Mouse (Mus musculus): ENCODE data around the gene Apoo. TPM values are rescaled to one million over a fixed set of nuclear protein-coding genes. Genes with fewer than 3 reads are reported as not detected.
A peak's percentile ranks its signal among the peaks of the same experiment; 100 is the strongest.
"Not testable (repeated sequence)": the region's sequence is repeated elsewhere in the genome, so short reads cannot be mapped to it uniquely, and the experiment has no call there.

Apoo gene
- polyA plus RNA-seq (2014; fragmentation: Nextera tagmentation; extraction: Ambion mirVana): 120 and 147 TPM in 2 replicates

- H3K9ac ChIP-seq (ENCODE audit: low read length): peak within 1 kb of the TSS; percentile 61
- DNase-seq (ENCODE audit: low spot score): peak; percentile 97
- H3K27ac ChIP-seq (ENCODE audit: low read depth, low read length): peak within 1 kb of the TSS; percentile 33; the same call in 1 of the 2 replicates
- peak within 1 kb of the TSS; percentile 48 for H3K4me2 ChIP-seq (ENCODE audit: low read length)
- WGBS: 22% methylated on average over 46 of the region's 46 CpGs
- ATAC-seq: peak; percentile 98
- H3K4me3 ChIP-seq (ENCODE audit: low read depth, low read length): peak within 1 kb of the TSS; percentile 48
- H3K36me3 ChIP-seq (ENCODE audit: control insufficient read depth, insufficient read depth, low read length): no peaks in the 10 kb centered on the region
- H3K9me3 ChIP-seq (replicated peaks; ENCODE audit: control insufficient read depth, low read length): no peaks in the 10 kb centered on the region
- peaks cover 29% of the 10 kb centered on the region for H3K27me3 ChIP-seq (replicated peaks; ENCODE audit: control insufficient read depth, insufficient read depth, low read length)
- H3K4me1 ChIP-seq (ENCODE audit: control insufficient read depth, insufficient read depth, low read length): no peaks in the 10 kb centered on the region
These were observed at the start of gene Apoo, which contains the start of gene Fam90a1b for GRCm38 (mm10) chrX:94366670-94367241. TSS of gene Apoo (plus strand) at chrX:94367117. TSS of gene Fam90a1b (minus strand) at chrX:94366777.

- H3K4me2 ChIP-seq (ENCODE audit: low read length): no peak overlapping the region
- H3K9me3 ChIP-seq (replicated peaks; ENCODE audit: control insufficient read depth, low read length): no peaks in the 10 kb centered on the region
- no peaks in the 10 kb centered on the region for H3K27me3 ChIP-seq (replicated peaks; ENCODE audit: control insufficient read depth, insufficient read depth, low read length)
- DNase-seq (ENCODE audit: low spot score) (peak; percentile 54), ATAC-seq (peak; percentile 40; the same call in 1 of the 2 replicates)
- no peak overlapping the region for H3K9ac ChIP-seq (ENCODE audit: low read length)
- H3K4me3 ChIP-seq (ENCODE audit: low read depth, low read length): no peak overlapping the region
- no peak overlapping the region for H3K27ac ChIP-seq (ENCODE audit: low read depth, low read length)
- no peaks in the 10 kb centered on the region for H3K4me1 ChIP-seq (ENCODE audit: control insufficient read depth, insufficient read depth, low read length)
- WGBS: 61% methylated on average over 11 of the region's 11 CpGs
- H3K36me3 ChIP-seq (ENCODE audit: control insufficient read depth, insufficient read depth, low read length): no peaks in the 10 kb centered on the region
These were observed 45.6 kb upstream of the Apoo start for GRCm38 (mm10) chrX:94321036-94321902.

GRCm38 (mm10) chrX:94343638-94344037 lies 23.3 kb upstream of the Apoo start:
- 93% methylated on average over 4 of the region's 4 CpGs for WGBS
- not testable (repeated sequence) for DNase-seq (ENCODE audit: low spot score); H3K9ac ChIP-seq (ENCODE audit: low read length); H3K4me3 ChIP-seq (ENCODE audit: low read depth, low read length); H3K4me1 ChIP-seq (ENCODE audit: control insufficient read depth, insufficient read depth, low read length); ATAC-seq; H3K36me3 ChIP-seq (ENCODE audit: control insufficient read depth, insufficient read depth, low read length); H3K27ac ChIP-seq (ENCODE audit: low read depth, low read length); H3K4me2 ChIP-seq (ENCODE audit: low read length); H3K9me3 ChIP-seq (replicated peaks; ENCODE audit: control insufficient read depth, low read length); H3K27me3 ChIP-seq (replicated peaks; ENCODE audit: control insufficient read depth, insufficient read depth, low read length)

GRCm38 (mm10) chrX:94365381-94365925 lies 1.5 kb upstream of the Apoo start:
- Histone ChIP-seq H3K4me2 (ENCODE audit: low read length) (peak overlapping the region; percentile 48; the same call in 1 of the 2 replicates), H3K4me1 (ENCODE audit: control insufficient read depth, insufficient read depth, low read length) (no peaks in the 10 kb centered on the region), H3K4me3 (ENCODE audit: low read depth, low read length) (no peak overlapping the region), H3K9ac (ENCODE audit: low read length) (no peak overlapping the region), H3K36me3 (ENCODE audit: control insufficient read depth, insufficient read depth, low read length) (no peaks in the 10 kb centered on the region), H3K27me3 (replicated peaks; ENCODE audit: control insufficient read depth, insufficient read depth, low read length) (peaks cover 29% of the 10 kb centered on the region), H3K9me3 (replicated peaks; ENCODE audit: control insufficient read depth, low read length) (no peaks in the 10 kb centered on the region), H3K27ac (ENCODE audit: low read depth, low read length) (no peak overlapping the region)
- WGBS: 34% methylated on average over 14 of the region's 14 CpGs
- no peak for ATAC-seq
- peak; percentile 0 for DNase-seq (ENCODE audit: low spot score)

- Histone ChIP-seq H3K9ac (ENCODE audit: low read length) (no peak overlapping the region), H3K27me3 (replicated peaks; ENCODE audit: control insufficient read depth, insufficient read depth, low read length) (peaks cover 29% of the 10 kb centered on the region), H3K4me2 (ENCODE audit: low read length) (peak overlapping the region; percentile 48), H3K36me3 (ENCODE audit: control insufficient read depth, insufficient read depth, low read length) (no peaks in the 10 kb centered on the region), H3K9me3 (replicated peaks; ENCODE audit: control insufficient read depth, low read length) (no peaks in the 10 kb centered on the region), H3K27ac (ENCODE audit: low read depth, low read length) (no peak overlapping the region), H3K4me1 (ENCODE audit: control insufficient read depth, insufficient read depth, low read length) (no peaks in the 10 kb centered on the region), H3K4me3 (ENCODE audit: low read depth, low read length) (peak overlapping the region; percentile 48)
- DNase-seq (ENCODE audit: low spot score) (peak; percentile 10), ATAC-seq (no peak)
- 30% methylated on average over 16 of the region's 16 CpGs for WGBS
These were observed 888 bp upstream of the Apoo start for GRCm38 (mm10) chrX:94366029-94366428.

- H3K27me3 ChIP-seq (replicated peaks; ENCODE audit: control insufficient read depth, insufficient read depth, low read length): peaks cover 29% of the 10 kb centered on the region
- no peaks in the 10 kb centered on the region for H3K4me1 ChIP-seq (ENCODE audit: control insufficient read depth, insufficient read depth, low read length)
- 37% methylated on average over 17 of the region's 17 CpGs for WGBS
- DNase-seq (ENCODE audit: low spot score) (no peak), ATAC-seq (peak; percentile 37)
- H3K36me3 ChIP-seq (ENCODE audit: control insufficient read depth, insufficient read depth, low read length): no peaks in the 10 kb centered on the region
- peak overlapping the region; percentile 48 for H3K4me2 ChIP-seq (ENCODE audit: low read length)
- no peaks in the 10 kb centered on the region for H3K9me3 ChIP-seq (replicated peaks; ENCODE audit: control insufficient read depth, low read length)
- peak overlapping the region; percentile 33; the same call in 1 of the 2 replicates for H3K27ac ChIP-seq (ENCODE audit: low read depth, low read length)
- peak overlapping the region; percentile 48 for H3K4me3 ChIP-seq (ENCODE audit: low read depth, low read length)
- H3K9ac ChIP-seq (ENCODE audit: low read length): peak overlapping the region; percentile 61
These were observed 331 bp downstream of the Apoo start for GRCm38 (mm10) chrX:94367248-94367647.

- no peak for DNase-seq (ENCODE audit: low spot score)
- H3K4me1 ChIP-seq (ENCODE audit: control insufficient read depth, insufficient read depth, low read length): no peaks in the 10 kb centered on the region
- H3K27me3 ChIP-seq (replicated peaks; ENCODE audit: control insufficient read depth, insufficient read depth, low read length): no peaks in the 10 kb centered on the region
- H3K4me2 ChIP-seq (ENCODE audit: low read length): no peak overlapping the region
- no peak overlapping the region for H3K9ac ChIP-seq (ENCODE audit: low read length)
- ATAC-seq: no peak
- no peak overlapping the region for H3K27ac ChIP-seq (ENCODE audit: low read depth, low read length)
- H3K9me3 ChIP-seq (replicated peaks; ENCODE audit: control insufficient read depth, low read length): no peaks in the 10 kb centered on the region
- WGBS: 67% methylated on average over 5 of the region's 5 CpGs
- peaks cover 15% of the 10 kb centered on the region for H3K36me3 ChIP-seq (ENCODE audit: control insufficient read depth, insufficient read depth, low read length)
- no peak overlapping the region for H3K4me3 ChIP-seq (ENCODE audit: low read depth, low read length)
These were observed 11.8 kb downstream of the Apoo start for GRCm38 (mm10) chrX:94378734-94379133.

GRCm38 (mm10) chrX:94408975-94409374 lies 42.1 kb downstream of the Apoo start:
- Histone ChIP-seq H3K4me3 (ENCODE audit: low read depth, low read length) (no peak overlapping the region), H3K9me3 (replicated peaks; ENCODE audit: control insufficient read depth, low read length) (no peaks in the 10 kb centered on the region), H3K36me3 (ENCODE audit: control insufficient read depth, insufficient read depth, low read length) (no peaks in the 10 kb centered on the region), H3K27me3 (replicated peaks; ENCODE audit: control insufficient read depth, insufficient read depth, low read length) (0 out of 2 replicates have a peak, but pooled peaks cover 7% of the 10 kb centered on the region), H3K4me1 (ENCODE audit: control insufficient read depth, insufficient read depth, low read length) (no peaks in the 10 kb centered on the region), H3K9ac (ENCODE audit: low read length) (no peak overlapping the region), H3K4me2 (ENCODE audit: low read length) (no peak overlapping the region), H3K27ac (ENCODE audit: low read depth, low read length) (no peak overlapping the region)
- no peak for DNase-seq (ENCODE audit: low spot score)
- WGBS: 61% methylated on average over 3 of the region's 3 CpGs
- ATAC-seq: no peak

All from forebrain, embryonic 14.5 days (tissue).